Mouse (Mus musculus): Measurements from ENCODE around the gene D17H6S53E.

GRCm38 (mm10) chr17:35083929-35084497, 42.2 kb upstream of the D17H6S53E start:
- TF ChIP-seq CTCF (IDR thresholded peaks at IDR 0.05; ENCODE audit: low read depth, low read length) (no peak), POLR2A (IDR thresholded peaks at IDR 0.05; ENCODE audit: insufficient read depth, low read length) (no peak), EP300 (IDR thresholded peaks at IDR 0.05; ENCODE audit: insufficient read depth, low read depth, low read length) (no peak)
